Comparison of ENCODE assay signal across 17 mouse cellular contexts in the genomic region with DNA sequence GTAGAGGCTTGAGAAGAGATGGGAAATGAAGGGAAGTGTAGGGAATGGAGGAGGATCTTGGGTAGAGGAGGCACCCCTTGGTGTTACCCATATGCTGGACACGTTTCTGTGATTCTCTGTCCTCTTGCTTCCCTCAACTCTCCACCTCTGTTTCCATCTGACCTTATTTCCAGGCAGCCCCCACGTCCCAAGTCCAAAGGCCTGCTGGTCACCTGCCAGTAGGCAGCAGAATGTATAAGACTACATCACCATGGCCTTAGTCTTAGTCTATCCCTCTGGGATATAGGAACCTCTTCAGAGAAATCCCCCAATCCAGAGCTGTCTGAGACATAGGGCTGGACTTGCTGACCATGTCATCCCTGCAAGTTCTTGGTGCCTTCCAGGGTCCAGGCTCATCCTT. TPM values are rescaled to one million over a fixed set of nuclear protein-coding genes. Genes with fewer than 3 reads are reported as not detected.
"Had no signal": no experiment of that assay in that cellular context is flagged by ENCODE, and none has a peak within 500 bp of the region (broad histone marks: within the 10 kb centered on the region; RNA-seq: fewer than 3 reads in every experiment).

No protein-coding gene starts in this region.

- H3K4me3 ChIP-seq: intestine, embryonic 15.5 days; limb, embryonic 10.5 days; liver, embryonic 13.5 days; midbrain, embryonic 10.5 days; myocyte; neural tube, embryonic 15.5 days had no signal

- H3K4me1 ChIP-seq: limb, embryonic 10.5 days; midbrain, embryonic 10.5 days; neural tube, embryonic 15.5 days had no signal

- H3K9me3 ChIP-seq: intestine, embryonic 15.5 days; limb, embryonic 10.5 days; liver, embryonic 13.5 days; midbrain, embryonic 10.5 days; neural tube, embryonic 15.5 days had no signal

- H3K27me3 ChIP-seq: intestine, embryonic 15.5 days; liver, embryonic 13.5 days; neural tube, embryonic 15.5 days had no signal

- H3K27ac ChIP-seq: hindbrain, embryonic 14.5 days; intestine, embryonic 15.5 days; limb, embryonic 10.5 days; midbrain, embryonic 10.5 days; neural tube, embryonic 15.5 days had no signal

- H3K36me3 ChIP-seq: intestine, embryonic 15.5 days; limb, embryonic 10.5 days; liver, embryonic 13.5 days; midbrain, embryonic 10.5 days; neural tube, embryonic 15.5 days had no signal

- H3K9ac ChIP-seq: hindbrain, embryonic 14.5 days; intestine, embryonic 15.5 days; liver, embryonic 13.5 days; lung, embryonic 14.5 days; neural tube, embryonic 15.5 days had no signal

- H3K4me2 ChIP-seq: hindbrain, embryonic 14.5 days; intestine, embryonic 15.5 days; liver, embryonic 13.5 days; lung, embryonic 14.5 days; neural tube, embryonic 15.5 days had no signal

- DNase-seq: liver, embryonic 13.5 days; lung, embryonic 14.5 days; lung, postnatal 10 days; lung, postnatal 4 days; midbrain, embryonic 14.5 days; spleen, adult 18-20 months; thymus, adult 18-20 months; thymus, postnatal 25 days had no signal

RNA-seq across cellular contexts. Expression of a gene that starts 1.5 kb away (rescaled TPM):
- polyA plus RNA-seq: hindbrain, embryonic 14.5 days; intestine, embryonic 15.5 days; limb, embryonic 10.5 days; liver, embryonic 13.5 days; lung, embryonic 14.5 days; midbrain, embryonic 10.5 days; midbrain, embryonic 14.5 days; myocyte; neural tube, embryonic 11.5 days; neural tube, embryonic 15.5 days; stomach, embryonic 14.5 days had no signal

RNA-seq across cellular contexts. Expression of a gene that starts 25.4 kb away (rescaled TPM):
- polyA plus RNA-seq: limb, embryonic 10.5 days; limb, embryonic 14.5 days; stomach, embryonic 14.5 days had no signal
